Mouse (Mus musculus) thymus, adult 2 months (tissue): ENCODE data around the gene Ptprg.

ENCODE experiments used
- CTCF ChIP-seq: fragments of 200-500 bp; IDR thresholded peaks from 2 replicates; pipeline ENCODE4 v1.5.1; 2012; ENCODE audit warnings: mild to moderate bottlenecking, control low read depth, low read length, moderate library complexity, borderline replicate concordance; ENCODE audit not compliant: control insufficient read depth, poor library complexity, insufficient read depth; ENCODE audit errors: extremely low read depth
- POLR2A ChIP-seq: fragments of 200-500 bp; IDR thresholded peaks from 2 replicates; pipeline ENCODE4 v1.6.1; 2012; ENCODE audit warnings: mild to moderate bottlenecking, low read length, control low read depth, moderate library complexity; ENCODE audit not compliant: control insufficient read depth, poor library complexity, insufficient read depth; ENCODE audit errors: extremely low read depth

GRCm38 (mm10) chr14:11775951-11776495 lies 222.7 kb downstream of the Ptprg start:
- no peak for TF ChIP-seq POLR2A
- no peak for TF ChIP-seq CTCF
